Mouse (Mus musculus) cerebellum, adult (tissue): Measurements from ENCODE around the gene Mrpl44.

Experiments used
- ATAC-seq: cut with Nextera tagmentation; 2 replicates; pipeline ENCODE4 v1.9.2; 2017; ENCODE audit warnings: mild to moderate bottlenecking, moderate library complexity, mixed read lengths; ENCODE audit not compliant: insufficient number of reproducible peaks, low FRiP score, low TSS enrichment

Mrpl44 gene

DNA sequence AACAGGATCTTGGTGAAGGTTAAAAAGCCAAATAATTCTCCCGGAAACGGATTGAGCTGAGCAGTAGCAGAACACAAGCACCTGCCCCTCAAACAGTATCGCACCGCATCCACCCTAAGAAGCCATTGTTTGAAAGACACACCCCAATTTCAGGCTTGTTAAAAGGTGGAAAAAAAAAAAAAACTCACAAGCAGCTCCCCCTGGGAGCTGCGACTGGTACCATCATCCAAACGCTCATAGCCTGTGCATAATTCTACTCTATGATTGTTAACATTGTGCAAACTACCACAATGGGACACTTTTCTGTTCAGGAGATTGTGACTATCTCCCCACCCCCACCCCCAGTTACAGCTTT lies 13.9 kb upstream of the Mrpl44 start:
- ATAC-seq: peak; percentile 49

DNA sequence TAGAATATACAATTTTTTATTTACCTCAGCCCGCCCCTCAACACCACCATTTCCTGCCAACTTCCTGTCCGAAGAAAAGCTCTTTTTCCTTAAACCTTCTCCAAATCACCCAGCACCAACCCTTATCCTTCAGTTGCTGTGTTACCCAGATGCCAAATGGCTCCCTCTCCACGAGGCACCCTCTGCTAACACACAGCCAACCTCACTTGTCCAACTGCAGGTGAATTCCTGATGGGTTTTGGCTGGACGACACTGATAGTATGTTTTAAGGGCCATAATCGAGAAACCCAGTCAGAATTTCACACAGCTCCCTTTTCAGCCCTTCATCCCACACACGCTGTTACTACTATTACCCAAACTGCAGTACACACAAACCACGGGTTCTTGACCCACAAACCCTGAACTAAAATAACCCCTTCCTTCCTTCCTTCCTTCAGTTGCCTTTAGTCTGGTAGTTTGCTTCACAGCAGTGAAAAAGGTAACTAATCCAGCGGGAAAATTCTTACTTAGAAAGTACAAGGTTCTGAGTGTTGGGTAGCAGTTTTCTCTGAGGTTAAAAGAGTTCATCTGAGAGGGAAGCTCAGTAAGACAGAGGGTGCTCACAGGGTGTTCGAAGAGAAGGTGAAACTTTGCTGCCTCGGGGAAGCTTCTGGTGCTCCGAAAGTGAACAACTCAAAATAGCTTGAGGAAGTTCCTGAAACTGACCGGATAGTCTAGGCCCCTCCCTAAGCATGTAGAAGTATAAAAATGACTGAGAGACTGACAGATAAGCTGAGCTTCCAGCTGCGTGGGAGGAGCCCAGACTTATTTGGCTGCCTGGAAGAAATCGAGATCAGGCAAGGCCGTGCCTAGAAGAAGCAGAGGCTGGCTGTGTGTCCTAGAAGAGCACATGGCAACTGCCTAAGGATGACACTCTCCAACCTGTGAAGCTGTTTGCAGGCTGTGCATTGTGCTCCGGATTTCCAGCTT lies 13.3 kb upstream of the Mrpl44 start:
- ATAC-seq: no peak

GRCm38 (mm10) chr1:79764031-79764430 lies 11.8 kb upstream of the Mrpl44 start:
- ATAC-seq: no peak

- ATAC-seq: no peak
Observed at GRCm38 (mm10) chr1:79764483-79764882, 11.3 kb upstream of the Mrpl44 start.

GRCm38 (mm10) chr1:79768231-79768630 lies 7.6 kb upstream of the Mrpl44 start:
- ATAC-seq: no peak

GRCm38 (mm10) chr1:79774164-79774780 lies 1.5 kb upstream of the Mrpl44 start:
- no peak for ATAC-seq

DNA sequence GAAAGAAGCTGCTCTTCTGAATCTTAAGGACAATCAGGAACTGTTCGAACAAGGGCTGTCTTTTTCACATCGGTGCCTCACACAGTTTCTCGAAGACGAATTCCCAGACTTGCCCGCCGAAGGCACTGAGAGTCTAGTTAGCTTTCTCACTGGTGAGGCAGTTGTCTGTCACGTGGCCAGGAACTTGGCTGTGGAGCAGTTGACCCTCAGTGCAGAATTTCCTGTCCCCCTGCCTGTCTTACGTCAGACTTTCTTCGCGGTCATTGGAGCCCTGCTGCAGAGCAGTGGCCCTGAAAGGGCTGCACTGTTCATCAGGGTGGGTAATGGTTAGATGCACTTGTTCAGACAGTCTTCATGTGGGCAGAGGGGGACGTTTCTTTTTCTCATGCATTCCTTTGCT lies 2.2 kb downstream of the Mrpl44 start:
- no peak for ATAC-seq

DNA sequence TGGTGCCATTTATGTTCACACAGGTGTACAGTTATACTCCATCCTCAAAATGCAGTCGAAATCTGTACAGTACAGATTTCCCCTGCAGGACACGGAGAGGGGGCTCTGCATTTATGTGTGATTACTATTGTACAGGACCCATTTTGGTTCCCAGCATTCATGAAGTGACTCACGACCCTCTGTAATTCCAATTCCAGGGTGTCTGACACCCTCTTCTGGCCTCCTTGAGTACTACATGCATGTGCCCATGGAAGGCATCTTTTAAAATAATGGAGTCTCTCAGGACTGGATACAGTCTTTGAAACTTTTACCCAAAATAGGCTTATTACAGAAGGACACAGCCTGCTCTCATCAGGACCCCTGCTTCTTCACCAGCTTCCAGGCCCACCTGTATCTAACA lies 6.6 kb downstream of the Mrpl44 start:
- no peak for ATAC-seq

GRCm38 (mm10) chr1:79786267-79786927 lies 10.6 kb downstream of the Mrpl44 start:
- ATAC-seq: no peak

GRCm38 (mm10) chr1:79797084-79797483 lies 21.3 kb downstream of the Mrpl44 start:
- ATAC-seq: no peak

DNA sequence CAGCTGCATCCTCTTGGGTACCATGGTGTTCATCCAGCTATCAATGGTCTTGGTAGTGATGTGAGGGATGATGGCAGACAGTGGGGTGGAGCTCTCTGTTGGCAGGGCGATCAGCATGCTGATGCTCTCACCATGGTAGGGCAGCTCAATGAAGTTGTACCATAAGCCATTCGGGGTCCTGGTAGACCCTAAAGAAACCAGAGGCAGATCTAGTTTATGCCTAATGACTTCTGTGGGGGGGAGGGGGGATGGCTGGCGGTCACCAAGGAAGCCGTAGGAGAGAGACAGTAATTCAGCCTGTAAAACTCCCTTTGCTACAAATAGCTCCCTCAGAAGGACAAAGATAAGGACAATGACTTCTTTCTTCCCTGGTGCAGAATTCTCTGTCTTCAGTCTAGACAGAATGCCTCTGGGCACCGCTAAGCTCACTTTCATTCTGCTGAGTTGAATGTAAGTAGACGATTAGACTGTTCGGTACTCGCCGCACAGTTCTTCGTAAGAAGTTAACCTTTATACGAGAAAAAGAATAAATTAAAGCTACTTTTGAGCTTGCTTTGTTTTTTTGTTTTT lies 27.1 kb downstream of the Mrpl44 start:
- no peak for ATAC-seq

DNA sequence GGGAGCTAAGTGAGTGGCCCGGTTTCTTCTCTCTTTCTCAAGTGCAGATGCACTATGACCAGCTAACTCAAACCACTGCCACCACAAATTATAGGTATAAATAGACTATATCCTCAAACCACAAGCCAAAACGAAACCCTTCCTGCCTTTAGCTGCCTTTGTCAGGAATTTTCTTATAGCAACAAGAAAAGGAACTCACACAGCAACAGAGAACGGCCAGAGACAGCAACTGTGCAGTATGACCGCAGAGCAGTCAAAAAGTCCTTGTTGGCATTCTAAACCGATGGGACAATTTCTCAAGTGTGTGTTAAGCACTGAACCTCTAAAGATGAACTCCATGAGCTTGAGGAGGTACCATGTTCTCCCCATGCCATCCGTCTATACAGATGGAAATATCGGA lies 27.8 kb downstream of the Mrpl44 start:
- ATAC-seq: no peak

- no peak for ATAC-seq
Observed at GRCm38 (mm10) chr1:79806865-79807264, 31.0 kb downstream of the Mrpl44 start.

DNA sequence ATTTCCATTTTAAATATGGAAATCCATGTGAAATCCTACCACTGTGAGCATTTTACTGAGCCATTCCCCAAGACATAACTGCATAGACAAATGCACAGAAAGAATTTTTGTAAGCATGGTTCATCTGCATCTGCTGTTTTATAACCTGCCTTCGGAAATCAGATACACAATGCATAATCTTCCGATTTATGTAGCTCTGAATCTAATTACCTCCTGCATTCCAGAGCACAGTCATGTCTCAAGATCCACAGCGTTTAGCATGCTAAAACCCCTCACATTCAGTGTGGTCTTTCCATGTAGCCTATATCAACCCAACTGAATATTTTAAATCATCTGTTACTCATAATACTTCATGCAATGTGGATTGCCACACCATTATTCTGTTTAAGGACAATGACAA lies 33.6 kb downstream of the Mrpl44 start:
- no peak for ATAC-seq

- no peak for ATAC-seq
Observed at GRCm38 (mm10) chr1:79815446-79815845, 39.6 kb downstream of the Mrpl44 start.

GRCm38 (mm10) chr1:79819296-79819879 lies 43.6 kb downstream of the Mrpl44 start:
- no peak for ATAC-seq

DNA sequence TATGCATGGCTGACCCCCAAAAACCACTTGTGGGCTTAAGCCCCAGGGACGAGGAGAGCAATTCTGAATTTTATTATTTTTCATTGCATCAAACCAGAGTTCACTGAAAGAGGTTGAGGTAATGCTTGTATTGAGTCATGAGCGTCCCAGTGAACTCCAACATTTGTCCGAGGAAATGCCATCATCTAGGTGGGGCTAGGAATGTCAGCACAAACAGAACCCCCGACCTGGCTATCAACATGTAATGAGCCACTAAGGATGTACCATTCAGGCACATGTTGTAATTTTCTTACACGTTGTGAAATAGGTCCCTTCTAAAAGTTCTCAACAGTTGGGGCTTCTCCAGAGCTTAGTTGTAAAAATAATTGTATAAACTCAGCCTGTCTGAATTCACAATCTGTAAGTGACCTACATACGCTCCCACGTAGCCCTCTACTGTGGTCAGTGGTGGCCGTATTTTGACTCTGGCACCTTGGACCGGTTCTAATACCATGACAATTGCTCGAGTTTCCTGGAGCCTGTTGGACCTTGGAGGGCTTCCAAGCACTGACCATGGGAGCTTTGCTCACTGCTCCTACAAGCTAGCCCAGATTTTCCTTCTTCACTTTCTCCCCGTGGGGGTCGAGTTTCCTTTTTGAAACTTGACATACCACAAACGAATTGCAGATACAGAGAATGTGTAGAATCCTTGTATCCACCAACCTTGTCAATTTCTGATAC lies 47.1 kb downstream of the Mrpl44 start:
- ATAC-seq: 0 out of 2 replicates have a peak, but pooled peaks have one; percentile 49

DNA sequence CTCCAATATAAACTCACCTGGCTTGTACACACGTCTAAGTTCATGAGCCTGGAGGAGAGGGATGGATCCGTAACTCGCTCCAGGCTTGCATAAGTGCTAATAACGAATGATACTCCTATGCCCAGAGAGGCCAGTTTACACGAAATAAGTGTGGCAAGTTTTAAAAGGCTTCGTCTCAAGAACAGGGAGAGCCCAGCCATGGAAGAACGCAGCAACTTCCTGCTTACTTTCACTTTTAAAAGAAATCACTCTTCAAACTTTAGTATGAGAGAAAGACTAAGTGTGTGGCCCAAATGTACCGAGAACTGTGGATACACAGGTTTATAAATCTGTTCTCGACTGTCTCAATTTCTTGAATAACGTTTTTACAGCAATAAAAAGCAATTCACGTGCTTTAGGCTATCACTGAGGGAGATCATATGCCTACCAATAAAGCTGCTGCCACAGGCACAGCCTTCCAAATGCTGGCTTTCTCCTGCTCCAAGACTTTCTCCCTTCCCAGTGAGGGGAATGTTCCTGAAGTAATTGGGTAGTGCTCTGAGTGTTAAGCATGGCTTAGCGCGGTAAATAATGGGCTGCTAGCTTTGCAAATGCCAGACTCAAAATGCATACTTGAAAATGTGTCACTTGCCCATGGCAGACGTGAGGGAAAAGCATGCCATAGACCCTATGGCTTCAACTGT lies 48.3 kb downstream of the Mrpl44 start:
- ATAC-seq: no peak
